Mouse (Mus musculus): Measurements from ENCODE around the gene Lce1a1. TPM values are rescaled to one million over a fixed set of nuclear protein-coding genes. Genes with fewer than 3 reads are reported as not detected.

Gene Lce1a1
- polyA plus RNA-seq, 1 experiment: not detected

DNA sequence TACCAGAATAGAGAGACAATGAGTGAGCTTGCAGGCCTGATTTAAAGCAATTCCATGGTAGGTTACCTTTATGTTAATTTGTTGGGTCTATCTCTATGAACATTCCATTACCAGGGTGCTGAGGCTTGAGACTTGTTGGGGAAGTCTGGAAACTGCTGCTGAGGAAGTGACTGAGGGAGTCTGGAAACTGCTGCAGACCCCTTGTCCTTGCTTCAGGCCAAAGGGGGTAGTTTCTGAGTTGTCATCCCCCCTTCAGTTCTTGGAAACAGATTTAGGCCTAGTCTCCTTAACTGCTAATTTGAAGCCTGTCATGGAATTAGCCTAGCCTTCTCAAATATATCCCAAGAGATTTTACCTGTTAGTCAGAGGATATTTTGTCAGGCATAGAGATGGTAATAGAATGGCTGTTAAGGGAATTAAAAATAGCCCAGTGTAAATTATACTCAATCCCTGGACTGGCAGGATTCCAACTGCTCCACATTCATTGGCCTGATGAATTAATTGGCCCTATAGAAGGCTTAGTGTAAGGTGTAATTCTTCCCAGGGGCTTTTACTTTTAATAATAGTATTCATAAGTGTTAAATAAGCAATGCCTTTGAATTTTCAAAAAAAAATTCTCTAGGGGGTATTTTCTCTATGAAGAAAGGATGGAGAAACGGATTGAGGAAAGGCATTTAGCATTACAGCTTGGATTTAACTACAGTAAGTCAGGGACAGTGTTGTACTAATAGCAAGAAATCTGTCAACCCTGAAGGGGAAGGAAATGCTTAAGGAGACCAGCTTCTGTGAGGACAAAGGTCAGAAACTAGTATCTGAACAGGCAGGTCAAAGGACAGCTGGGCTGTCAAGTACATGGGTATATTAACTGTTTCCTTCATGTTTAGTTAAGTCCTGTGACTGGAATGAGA, 10.1 kb downstream of the Lce1a1 start:
- TF ChIP-seq FLI1 (IDR thresholded peaks at IDR 0.05; ENCODE audit: low read length) (no peak), GATA1 (IDR thresholded peaks at IDR 0.05; ENCODE audit: borderline replicate concordance, low read length) (no peak)
- no peaks in the 10 kb centered on the region for H3K27me3 ChIP-seq (replicated peaks)
- no peaks in the 10 kb centered on the region for H3K4me1 ChIP-seq
- peaks cover 4% of the 10 kb centered on the region; the same call in 1 of the 2 replicates for H3K9me3 ChIP-seq
- no peaks in the 10 kb centered on the region for H3K36me3 ChIP-seq (replicated peaks; ENCODE audit: low read length)
- no peak overlapping the region for H3K4me3 ChIP-seq (replicated peaks)

DNA sequence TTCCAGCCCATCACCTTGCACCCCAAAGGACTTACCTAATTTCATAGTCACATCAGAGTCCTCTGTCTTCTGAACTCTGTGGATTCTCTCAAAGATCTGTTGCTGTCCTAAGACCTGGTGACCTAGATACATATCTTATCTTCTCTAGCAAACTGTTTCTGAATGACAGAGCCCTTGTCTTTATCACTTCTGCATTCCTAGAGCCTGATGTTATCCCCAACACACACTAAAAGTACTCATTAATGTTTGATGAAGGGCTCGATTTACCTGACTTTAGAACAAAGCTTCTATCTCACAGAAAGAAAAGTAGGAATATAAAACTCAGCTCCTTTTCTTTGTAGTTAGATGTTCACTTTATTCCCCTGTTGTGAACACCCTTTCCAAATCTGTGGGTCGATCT, 26.5 kb downstream of the Lce1a1 start, which contains the start of gene Lce6a:
TSS of gene Lce6a (minus strand) at position 101 of the 400 bp plus-strand sequence.
- TF ChIP-seq FLI1 (IDR thresholded peaks at IDR 0.05; ENCODE audit: low read length) (no peak), GATA1 (IDR thresholded peaks at IDR 0.05; ENCODE audit: borderline replicate concordance, low read length) (no peak)
- Histone ChIP-seq H3K27me3 (replicated peaks) (no peaks in the 10 kb centered on the region), H3K4me1 (no peaks in the 10 kb centered on the region), H3K9me3 (no peaks in the 10 kb centered on the region), H3K4me3 (replicated peaks) (no peak within 1 kb of the TSS), H3K36me3 (replicated peaks; ENCODE audit: low read length) (no peaks in the 10 kb centered on the region)

DNA sequence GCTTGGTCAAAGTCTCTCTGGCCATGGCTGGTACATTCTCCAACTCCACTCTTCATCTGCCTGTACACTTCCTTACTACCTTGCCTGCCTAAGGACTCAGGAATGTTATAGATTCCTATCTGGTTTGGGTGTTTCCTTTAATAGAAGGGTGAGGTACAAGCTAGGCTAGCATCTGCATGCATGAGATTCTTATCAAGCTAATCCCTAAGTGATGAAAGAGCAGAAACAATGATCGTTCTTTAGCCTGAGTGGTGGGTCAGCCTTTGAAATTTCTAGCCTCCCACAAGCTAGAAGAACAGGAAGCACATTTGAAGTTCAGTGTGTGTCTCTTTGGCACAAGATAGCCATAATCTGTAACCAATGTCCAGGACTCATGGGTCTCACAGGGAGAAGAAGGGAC, 38.3 kb downstream of the Lce1a1 start:
- Histone ChIP-seq H3K4me3 (replicated peaks) (no peak overlapping the region), H3K4me1 (no peaks in the 10 kb centered on the region), H3K27me3 (replicated peaks) (no peaks in the 10 kb centered on the region)

DNA sequence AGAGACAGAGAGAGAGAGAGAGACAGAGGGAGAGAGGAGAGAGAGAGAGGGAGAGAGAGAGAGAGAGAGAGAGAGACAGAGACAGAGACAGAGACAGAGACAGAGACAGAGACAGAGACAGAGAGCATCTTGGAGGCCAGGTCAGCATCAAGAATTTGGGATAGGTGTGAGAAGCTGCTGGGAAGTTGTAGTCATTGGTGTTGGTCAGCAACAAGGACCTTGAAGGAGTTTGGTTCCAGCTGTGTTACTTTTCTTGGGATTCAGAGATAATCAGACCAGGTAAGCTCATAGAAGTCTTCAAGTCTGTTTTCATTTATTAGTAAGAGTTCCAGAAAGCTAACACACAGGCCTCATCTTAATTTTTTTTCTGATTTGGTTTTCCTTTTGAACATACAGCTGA, 40.7 kb downstream of the Lce1a1 start, which contains the start of gene 2210017I01Rik:
TSS of gene 2210017I01Rik (minus strand) at position 101 of the 400 bp plus-strand sequence.
- TF ChIP-seq GATA1 (IDR thresholded peaks at IDR 0.05; ENCODE audit: borderline replicate concordance, low read length): no peak
- TF ChIP-seq FLI1 (IDR thresholded peaks at IDR 0.05; ENCODE audit: low read length): no peak
- no peaks in the 10 kb centered on the region for H3K36me3 ChIP-seq (replicated peaks; ENCODE audit: low read length)
- no peaks in the 10 kb centered on the region for H3K27me3 ChIP-seq (replicated peaks)
- H3K4me3 ChIP-seq (replicated peaks): no peak within 1 kb of the TSS
- H3K9me3 ChIP-seq: no peaks in the 10 kb centered on the region
- no peaks in the 10 kb centered on the region for H3K4me1 ChIP-seq

More for the DNA sequence above, 38.3 kb downstream of the Lce1a1 start:
- TF ChIP-seq FLI1 (IDR thresholded peaks at IDR 0.05; ENCODE audit: low read length) (no peak), GATA1 (IDR thresholded peaks at IDR 0.05; ENCODE audit: borderline replicate concordance, low read length) (no peak)
- H3K9me3 ChIP-seq: no peaks in the 10 kb centered on the region
- H3K36me3 ChIP-seq (replicated peaks; ENCODE audit: low read length): no peaks in the 10 kb centered on the region

DNA sequence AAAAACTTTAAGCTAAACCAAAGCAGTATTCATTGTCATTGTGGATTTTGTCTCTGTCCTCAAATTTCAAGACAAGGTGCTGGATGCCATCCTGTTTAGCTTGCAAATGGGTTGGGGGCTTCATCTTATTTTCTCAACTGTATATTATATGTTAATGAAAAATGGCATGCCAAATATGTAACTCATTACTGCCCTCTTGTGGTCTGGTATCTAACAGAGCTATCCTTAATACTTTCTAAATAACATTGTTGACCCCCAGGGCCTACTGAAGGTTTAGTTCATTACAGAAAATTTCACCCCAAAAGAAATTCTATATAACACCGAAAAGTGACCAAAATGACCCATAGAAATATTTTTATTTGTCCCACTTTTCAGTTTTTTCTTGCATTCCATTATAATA, 45.9 kb downstream of the Lce1a1 start:
- no peaks in the 10 kb centered on the region for H3K36me3 ChIP-seq (replicated peaks; ENCODE audit: low read length)
- H3K4me1 ChIP-seq: no peaks in the 10 kb centered on the region
- H3K9me3 ChIP-seq: no peaks in the 10 kb centered on the region; the same call in 1 of the 2 replicates
- no peaks in the 10 kb centered on the region for H3K27me3 ChIP-seq (replicated peaks)
- no peak for TF ChIP-seq GATA1 (IDR thresholded peaks at IDR 0.05; ENCODE audit: borderline replicate concordance, low read length)
- no peak for TF ChIP-seq FLI1 (IDR thresholded peaks at IDR 0.05; ENCODE audit: low read length)
- H3K4me3 ChIP-seq (replicated peaks): no peak overlapping the region

DNA sequence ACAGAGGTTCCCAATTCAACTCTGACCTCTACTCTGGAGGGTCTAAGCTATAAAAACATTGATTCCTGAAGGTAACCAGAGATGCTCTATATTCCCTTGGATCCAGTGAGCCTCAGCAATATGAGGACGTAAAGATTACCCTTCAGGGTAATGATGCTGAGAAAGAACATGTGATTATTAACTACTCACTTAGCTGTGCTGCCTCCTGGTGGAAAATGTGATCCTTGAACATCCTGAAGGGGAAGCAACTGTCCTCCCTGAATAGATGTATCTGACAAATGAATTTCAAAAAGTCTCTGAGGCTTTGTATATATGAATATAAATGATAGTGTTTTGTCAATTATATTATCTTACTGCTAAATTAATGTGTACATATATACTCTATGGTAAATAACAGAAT, 47.7 kb downstream of the Lce1a1 start:
- no peaks in the 10 kb centered on the region for H3K27me3 ChIP-seq (replicated peaks)
- H3K9me3 ChIP-seq: no peaks in the 10 kb centered on the region; the same call in 1 of the 2 replicates
- TF ChIP-seq GATA1 (IDR thresholded peaks at IDR 0.05; ENCODE audit: borderline replicate concordance, low read length) (no peak), FLI1 (IDR thresholded peaks at IDR 0.05; ENCODE audit: low read length) (no peak)
- no peaks in the 10 kb centered on the region for H3K4me1 ChIP-seq
- no peak overlapping the region for H3K4me3 ChIP-seq (replicated peaks)
- no peaks in the 10 kb centered on the region for H3K36me3 ChIP-seq (replicated peaks; ENCODE audit: low read length)

DNA sequence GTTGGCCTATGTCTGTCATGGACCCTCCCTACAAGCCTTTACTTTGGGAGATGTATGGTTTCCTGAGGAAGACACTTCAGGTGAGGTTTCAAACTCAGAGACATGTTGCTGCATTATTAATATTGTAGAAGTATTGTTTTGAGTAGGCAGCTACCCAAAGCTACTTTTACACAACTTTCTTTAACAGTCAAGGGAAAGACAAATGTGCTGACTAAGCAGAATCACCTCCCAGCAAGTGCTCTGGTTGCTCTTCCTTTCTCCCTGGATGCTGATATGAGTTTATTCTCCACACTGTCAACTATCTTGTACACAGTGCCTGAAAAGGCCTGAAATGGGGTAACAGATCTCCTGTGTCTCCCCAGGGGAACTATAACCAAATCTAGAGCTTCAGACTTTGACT, 48.1 kb downstream of the Lce1a1 start:
- no peak for TF ChIP-seq GATA1 (IDR thresholded peaks at IDR 0.05; ENCODE audit: borderline replicate concordance, low read length)
- TF ChIP-seq FLI1 (IDR thresholded peaks at IDR 0.05; ENCODE audit: low read length): no peak
- Histone ChIP-seq H3K4me3 (replicated peaks) (no peak overlapping the region), H3K27me3 (replicated peaks) (no peaks in the 10 kb centered on the region), H3K4me1 (no peaks in the 10 kb centered on the region), H3K9me3 (no peaks in the 10 kb centered on the region; the same call in 1 of the 2 replicates), H3K36me3 (replicated peaks; ENCODE audit: low read length) (no peaks in the 10 kb centered on the region)

DNA sequence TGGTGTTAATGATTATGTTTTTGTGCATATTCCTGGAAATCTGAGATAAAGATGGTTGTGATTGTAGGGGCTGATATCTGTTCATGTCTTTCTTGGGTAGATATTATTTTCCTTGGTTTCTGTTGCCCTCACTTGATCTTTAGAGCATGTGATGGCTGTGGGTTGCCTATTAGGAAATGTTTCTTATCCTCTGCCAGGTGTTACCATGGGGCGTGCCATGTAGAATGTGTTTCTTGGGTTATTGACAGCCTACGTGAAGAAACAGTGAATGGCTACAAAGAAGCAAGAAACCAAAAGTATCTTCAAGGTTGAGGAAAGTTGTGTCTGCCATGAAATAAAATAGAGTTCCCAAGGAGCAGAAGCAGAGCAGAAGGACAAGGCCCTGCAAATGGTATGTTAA, 49.7 kb downstream of the Lce1a1 start:
- Histone ChIP-seq H3K27me3 (replicated peaks) (no peaks in the 10 kb centered on the region), H3K4me3 (replicated peaks) (no peak overlapping the region), H3K4me1 (no peaks in the 10 kb centered on the region), H3K36me3 (replicated peaks; ENCODE audit: low read length) (no peaks in the 10 kb centered on the region), H3K9me3 (no peaks in the 10 kb centered on the region; the same call in 1 of the 2 replicates)
- no peak for TF ChIP-seq GATA1 (IDR thresholded peaks at IDR 0.05; ENCODE audit: borderline replicate concordance, low read length)
- TF ChIP-seq FLI1 (IDR thresholded peaks at IDR 0.05; ENCODE audit: low read length): no peak

Other genes with a start within 250 kb of the Lce1a1 start
- gene Sprr2i, start 240.3 kb downstream of the Lce1a1 start, polyA plus RNA-seq (2012; ENCODE audit: insufficient read depth, low replicate concordance): not detected in 2 replicates
- not detected in 2 replicates for gene Sprr2j-ps, start 230.2 kb downstream of the Lce1a1 start, polyA plus RNA-seq (2012; ENCODE audit: insufficient read depth, low replicate concordance)
- gene Gm9774, start 218.9 kb downstream of the Lce1a1 start, polyA plus RNA-seq (2012; ENCODE audit: insufficient read depth, low replicate concordance): 10.6 and 37.8 TPM in 2 replicates
- not detected in 2 replicates for gene Sprr2k, start 215.7 kb downstream of the Lce1a1 start, polyA plus RNA-seq (2012; ENCODE audit: insufficient read depth, low replicate concordance)
- not detected in 2 replicates for gene Sprr1b, start 209.5 kb downstream of the Lce1a1 start, polyA plus RNA-seq (2012; ENCODE audit: insufficient read depth, low replicate concordance)
- gene Sprr3, start 189.6 kb downstream of the Lce1a1 start, polyA plus RNA-seq (2012; ENCODE audit: insufficient read depth, low replicate concordance): not detected in 2 replicates
- not detected in 2 replicates for gene Sprr1a, start 162.4 kb downstream of the Lce1a1 start, polyA plus RNA-seq (2012; ENCODE audit: insufficient read depth, low replicate concordance)
- gene Sprr4, start 147.8 kb downstream of the Lce1a1 start, polyA plus RNA-seq (2012; ENCODE audit: insufficient read depth, low replicate concordance): not detected in 2 replicates
- not detected in 2 replicates for gene 2310046K23Rik, start 113.8 kb downstream of the Lce1a1 start, polyA plus RNA-seq (2012; ENCODE audit: insufficient read depth, low replicate concordance)
- gene Ivl, start 74.6 kb downstream of the Lce1a1 start, polyA plus RNA-seq (2012; ENCODE audit: insufficient read depth, low replicate concordance): not detected in 2 replicates
- not detected in 2 replicates for gene Smcp, start 59.3 kb downstream of the Lce1a1 start, polyA plus RNA-seq (2012; ENCODE audit: insufficient read depth, low replicate concordance)
- gene 2210017I01Rik, start 40.8 kb downstream of the Lce1a1 start, polyA plus RNA-seq (2012; ENCODE audit: insufficient read depth, low replicate concordance): not detected in 2 replicates
- gene Lce6a, start 26.6 kb downstream of the Lce1a1 start, polyA plus RNA-seq (2012; ENCODE audit: insufficient read depth, low replicate concordance): not detected in 2 replicates
- not detected in 2 replicates for gene Lce1b, start 8.6 kb upstream of the Lce1a1 start, polyA plus RNA-seq (2012; ENCODE audit: insufficient read depth, low replicate concordance)
- gene Lce1a2, start 22.0 kb upstream of the Lce1a1 start, polyA plus RNA-seq (2012; ENCODE audit: insufficient read depth, low replicate concordance): not detected in 2 replicates
- not detected in 2 replicates for gene Lce1c, start 30.9 kb upstream of the Lce1a1 start, polyA plus RNA-seq (2012; ENCODE audit: insufficient read depth, low replicate concordance)
- gene Lce1d, start 38.9 kb upstream of the Lce1a1 start, polyA plus RNA-seq (2012; ENCODE audit: insufficient read depth, low replicate concordance): not detected in 2 replicates
- not detected in 2 replicates for gene Lce1e, start 60.8 kb upstream of the Lce1a1 start, polyA plus RNA-seq (2012; ENCODE audit: insufficient read depth, low replicate concordance)
- gene Lce1f, start 72.0 kb upstream of the Lce1a1 start, polyA plus RNA-seq (2012; ENCODE audit: insufficient read depth, low replicate concordance): not detected in 2 replicates
- not detected in 2 replicates for gene Gm38119, start 90.8 kb upstream of the Lce1a1 start, polyA plus RNA-seq (2012; ENCODE audit: insufficient read depth, low replicate concordance)
- not detected in 2 replicates for gene Lce1g, start 104.0 kb upstream of the Lce1a1 start, polyA plus RNA-seq (2012; ENCODE audit: insufficient read depth, low replicate concordance)
- not detected in 2 replicates for gene Lce1h, start 116.8 kb upstream of the Lce1a1 start, polyA plus RNA-seq (2012; ENCODE audit: insufficient read depth, low replicate concordance)
- gene Lce1i, start 130.6 kb upstream of the Lce1a1 start, polyA plus RNA-seq (2012; ENCODE audit: insufficient read depth, low replicate concordance): not detected in 2 replicates
- not detected in 2 replicates for gene Lce1j, start 142.2 kb upstream of the Lce1a1 start, polyA plus RNA-seq (2012; ENCODE audit: insufficient read depth, low replicate concordance)
- not detected in 2 replicates for gene Lce1k, start 159.6 kb upstream of the Lce1a1 start, polyA plus RNA-seq (2012; ENCODE audit: insufficient read depth, low replicate concordance)
- not detected in 2 replicates for gene Kprp, start 178.9 kb upstream of the Lce1a1 start, polyA plus RNA-seq (2012; ENCODE audit: insufficient read depth, low replicate concordance)
- not detected in 2 replicates for gene Lce1l, start 203.0 kb upstream of the Lce1a1 start, polyA plus RNA-seq (2012; ENCODE audit: insufficient read depth, low replicate concordance)
- not detected in 2 replicates for gene 2310050C09Rik, start 221.9 kb upstream of the Lce1a1 start, polyA plus RNA-seq (2012; ENCODE audit: insufficient read depth, low replicate concordance)